Mouse (Mus musculus) thymus, adult 2 months (tissue): ENCODE results near the gene Gm49384. TPM values are rescaled to one million over a fixed set of nuclear protein-coding genes. Genes with fewer than 3 reads are reported as not detected.

Source experiments
- DNase-seq: peaks from one replicate; pipeline ENCODE4 v3.0.0; 2021
- H3K27ac ChIP-seq: fragments of 200-500 bp; 2 replicates; pipeline ENCODE4 v1.5.1; 2012; ENCODE audit warnings: low read length, control low read depth; ENCODE audit not compliant: control insufficient read depth, insufficient read depth
- H3K27me3 ChIP-seq: fragments of 200-500 bp; 2 replicates; pipeline ENCODE4 v1.6.1; 2012; ENCODE audit warnings: mild to moderate bottlenecking, low read length, moderate library complexity, mixed read lengths; ENCODE audit not compliant: control insufficient read depth, insufficient read depth
- H3K36me3 ChIP-seq: fragments of 200-500 bp; 2 replicates; pipeline ENCODE4 v1.6.1; 2012; ENCODE audit warnings: mild to moderate bottlenecking, low read length, moderate library complexity; ENCODE audit not compliant: control insufficient read depth, insufficient read depth
- H3K4me1 ChIP-seq: fragments of 200-500 bp; replicated peaks from 2 replicates; pipeline ENCODE4 v1.6.1; 2012; ENCODE audit warnings: low read length; ENCODE audit not compliant: control insufficient read depth, insufficient read depth
- H3K4me3 ChIP-seq: fragments of 200-500 bp; 2 replicates; pipeline ENCODE4 v1.5.1; 2012; ENCODE audit warnings: mild to moderate bottlenecking, low read length, control low read depth, moderate library complexity; ENCODE audit not compliant: control insufficient read depth, insufficient read depth
- CTCF ChIP-seq: fragments of 200-500 bp; IDR thresholded peaks from 2 replicates; pipeline ENCODE4 v1.5.1; 2012; ENCODE audit warnings: mild to moderate bottlenecking, control low read depth, low read length, moderate library complexity, borderline replicate concordance; ENCODE audit not compliant: control insufficient read depth, poor library complexity, insufficient read depth; ENCODE audit errors: extremely low read depth
- POLR2A ChIP-seq: fragments of 200-500 bp; IDR thresholded peaks from 2 replicates; pipeline ENCODE4 v1.6.1; 2012; ENCODE audit warnings: mild to moderate bottlenecking, low read length, control low read depth, moderate library complexity; ENCODE audit not compliant: control insufficient read depth, poor library complexity, insufficient read depth; ENCODE audit errors: extremely low read depth
- whole genome bisulfite sequencing: fragments of 180-500 bp; shearing (Covaris S2); methylation state at CpG from one replicate; pipeline ENCODE4 v1.1.7; 2018; 5-methylcytosine and 5-hydroxymethylcytosine counted together
- polyA plus RNA-seq: library from polyadenylated mRNA; depleted of rRNA; stranded (reverse); fragments of >200 nt; gene quantifications from 2 replicates; pipeline ENCODE4 v1.2.3, GENCODE M21; 2012; rRNA removed

Gm49384 gene
- polyA plus RNA-seq: 0.36 and 1.3 TPM in 2 replicates

DNA sequence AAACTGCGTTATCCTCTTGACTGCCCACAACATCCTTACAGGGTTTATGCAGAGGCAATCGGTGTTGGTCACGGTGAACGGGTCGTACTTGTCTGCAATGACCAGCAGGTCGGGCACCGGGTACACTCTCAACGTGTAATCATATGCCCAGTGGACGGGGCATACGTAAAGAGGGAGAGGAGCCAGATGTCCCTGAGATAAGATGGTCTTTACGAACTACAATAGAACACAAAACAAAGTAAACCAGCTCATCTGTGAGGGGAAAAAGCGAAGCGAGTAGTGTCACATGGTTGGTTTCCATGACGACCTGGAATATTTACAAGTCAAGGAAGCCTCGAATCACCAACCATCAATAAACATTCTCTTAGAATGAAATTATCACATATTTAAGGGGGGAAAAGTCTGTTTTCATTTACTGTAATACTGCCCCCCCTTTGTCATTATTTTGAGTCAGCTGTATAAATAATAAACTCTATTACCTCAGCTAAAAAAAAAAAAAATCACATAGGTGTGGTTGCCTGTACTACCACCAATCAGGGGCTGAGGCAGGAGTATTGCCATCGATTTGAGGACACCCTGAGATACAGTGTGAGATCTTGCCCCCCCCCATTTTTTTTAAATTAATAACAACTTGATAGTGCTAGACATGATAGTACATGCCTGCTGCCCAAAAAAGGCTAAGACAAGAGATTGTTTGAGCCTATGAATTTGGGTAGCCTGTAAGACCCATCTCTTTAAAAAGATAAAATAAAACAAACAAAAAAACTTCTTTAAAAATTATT lies at the start of gene Gm49384:
Gm49384 (minus strand) TSS at position 216 of the 782 bp plus-strand sequence.
- WGBS: 94% methylated on average over 16 of the region's 16 CpGs
- H3K4me3 ChIP-seq: no peak within 1 kb of the TSS
- no peaks in the 10 kb centered on the region for H3K36me3 ChIP-seq
- DNase-seq: no peak
- H3K27me3 ChIP-seq: no peaks in the 10 kb centered on the region
- H3K27ac ChIP-seq: no peak within 1 kb of the TSS
- TF ChIP-seq CTCF (no peak), POLR2A (no peak)
- no peaks in the 10 kb centered on the region for H3K4me1 ChIP-seq

DNA sequence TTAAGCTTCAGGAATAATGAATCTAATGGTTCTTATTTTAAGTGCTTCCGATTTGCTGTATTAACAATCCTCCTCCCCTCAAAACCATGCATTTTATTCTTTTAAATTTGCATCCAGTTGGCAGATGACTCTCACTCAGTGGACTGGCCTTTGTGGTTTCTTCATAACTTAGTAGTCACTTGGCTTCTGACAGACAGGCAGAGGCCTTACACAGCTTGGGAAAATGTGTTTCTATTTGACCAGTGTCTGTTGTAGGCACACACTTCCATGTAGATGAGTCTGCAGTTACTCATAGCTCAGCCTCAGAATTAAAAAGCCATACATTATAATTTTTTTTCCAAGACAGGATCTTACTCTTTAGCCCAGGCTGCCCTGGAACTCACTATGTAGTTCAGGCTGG lies 49.7 kb upstream of the Gm49384 start:
- no peak for TF ChIP-seq CTCF
- no peak for TF ChIP-seq POLR2A
- Histone ChIP-seq H3K4me3 (no peak overlapping the region), H3K4me1 (peaks cover 13% of the 10 kb centered on the region), H3K27me3 (no peaks in the 10 kb centered on the region), H3K27ac (no peak overlapping the region), H3K36me3 (no peaks in the 10 kb centered on the region)
- 98% methylated on average over 1 of the region's 1 CpGs for WGBS
- DNase-seq: no peak

DNA sequence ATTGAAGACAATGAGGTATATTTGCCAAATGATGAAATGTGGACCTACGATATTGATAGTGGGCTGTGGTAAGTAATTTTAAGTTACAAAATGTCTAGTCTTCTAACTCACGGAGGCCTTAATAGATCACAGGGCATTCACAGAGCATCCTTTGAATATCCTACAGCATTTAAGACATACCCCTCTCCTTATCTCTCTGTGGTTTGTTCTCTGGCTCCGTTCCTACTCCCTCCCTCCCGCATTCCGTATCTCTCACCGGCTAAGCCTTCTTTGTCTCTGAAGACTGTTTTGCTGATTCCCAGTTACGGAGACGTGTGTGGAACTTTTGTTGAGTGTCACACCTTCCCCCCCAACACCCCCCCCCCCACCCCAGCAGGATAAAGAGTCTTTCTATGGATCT lies 46.7 kb upstream of the Gm49384 start:
- Histone ChIP-seq H3K27ac (no peak overlapping the region), H3K36me3 (no peaks in the 10 kb centered on the region), H3K4me3 (no peak overlapping the region), H3K27me3 (no peaks in the 10 kb centered on the region), H3K4me1 (no peaks in the 10 kb centered on the region)
- no peak for TF ChIP-seq POLR2A
- TF ChIP-seq CTCF: no peak
- no peak for DNase-seq
- 95% methylated on average over 8 of the region's 8 CpGs for WGBS

DNA sequence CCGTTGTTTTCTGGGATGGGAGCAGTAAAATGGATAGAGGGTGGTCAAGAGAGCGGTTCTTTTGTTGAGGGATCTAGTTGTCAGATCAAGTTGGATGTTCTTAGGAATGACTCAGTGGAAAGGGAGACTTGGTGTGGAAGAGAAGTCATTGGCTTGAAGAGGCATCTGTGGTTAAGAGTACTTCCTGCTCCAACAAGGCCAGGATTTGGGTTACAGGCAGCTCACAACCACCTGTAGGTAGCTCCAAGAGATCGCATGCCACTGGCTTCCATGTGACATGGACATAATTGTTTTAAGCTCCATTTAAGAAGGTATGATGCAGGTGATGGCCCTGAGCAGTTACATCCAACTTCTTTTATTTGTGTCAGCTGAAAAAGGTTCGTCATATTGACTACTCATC lies 45.7 kb upstream of the Gm49384 start:
- Histone ChIP-seq H3K4me3 (no peak overlapping the region), H3K27ac (no peak overlapping the region), H3K27me3 (no peaks in the 10 kb centered on the region), H3K4me1 (no peaks in the 10 kb centered on the region), H3K36me3 (no peaks in the 10 kb centered on the region)
- TF ChIP-seq POLR2A (no peak), CTCF (no peak)
- no peak for DNase-seq
- 80% methylated on average over 4 of the region's 4 CpGs for WGBS

DNA sequence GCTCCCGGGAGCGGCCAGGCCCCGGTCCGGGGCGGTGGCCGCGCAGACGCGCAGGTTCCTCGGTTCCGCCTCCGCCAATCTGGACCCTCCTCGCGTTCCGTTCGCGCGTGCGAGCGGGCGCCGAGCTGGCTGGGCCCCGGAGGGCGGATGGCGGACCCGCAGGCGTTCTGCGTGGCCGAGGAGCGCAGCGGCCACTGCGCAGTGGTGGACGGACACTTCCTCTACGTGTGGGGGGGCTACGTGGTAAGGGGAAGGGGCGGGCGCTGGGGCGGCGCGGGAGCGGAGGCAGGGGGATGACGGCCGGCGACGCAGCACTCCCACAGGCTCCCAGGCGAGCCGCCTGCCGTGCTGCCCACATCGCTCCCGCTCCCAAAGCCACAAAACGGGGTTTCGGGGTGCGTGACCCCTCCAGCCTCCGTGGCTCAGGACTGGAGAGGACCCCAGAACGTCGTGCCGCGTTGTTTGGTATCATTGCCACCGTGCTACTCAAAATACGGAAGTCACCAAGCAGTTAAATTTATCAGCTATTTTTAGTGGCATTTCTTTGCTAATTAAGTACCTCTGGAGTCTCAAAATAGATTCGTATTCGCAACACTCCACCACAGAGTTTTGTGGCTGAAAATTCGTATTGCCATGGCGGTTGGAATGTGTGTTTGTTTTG lies 37.8 kb upstream of the Gm49384 start:
- H3K27ac ChIP-seq: no peak overlapping the region
- under 1% methylated on average over 64 of the region's 64 CpGs for WGBS

DNA sequence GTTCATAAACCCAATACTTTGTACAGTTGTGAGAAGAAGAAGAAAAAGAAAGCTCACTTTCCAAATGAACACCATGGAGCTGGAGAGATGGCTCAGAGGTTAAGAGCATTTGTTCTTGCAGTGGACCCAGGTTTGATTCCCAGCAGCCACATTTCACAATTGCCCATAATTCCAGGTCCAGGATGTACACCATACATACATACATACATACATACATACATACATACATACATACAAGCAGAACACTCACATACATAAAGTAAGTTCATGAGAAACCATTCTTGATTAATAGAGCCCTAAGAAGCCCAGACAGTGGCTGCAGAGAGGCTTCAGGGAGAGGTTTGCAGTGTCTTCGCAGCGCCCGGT lies 37.3 kb upstream of the Gm49384 start:
- no peak for DNase-seq
- H3K4me1 ChIP-seq: no peaks in the 10 kb centered on the region
- no peaks in the 10 kb centered on the region for H3K36me3 ChIP-seq
- H3K4me3 ChIP-seq: peak overlapping the region; percentile 74
- TF ChIP-seq POLR2A: no peak
- no peak for TF ChIP-seq CTCF
- H3K27me3 ChIP-seq: no peaks in the 10 kb centered on the region
- 2% methylated on average over 3 of the region's 3 CpGs for WGBS
- H3K27ac ChIP-seq: no peak overlapping the region

More for the DNA sequence above, 37.8 kb upstream of the Gm49384 start:
- no peaks in the 10 kb centered on the region for H3K36me3 ChIP-seq
- TF ChIP-seq POLR2A (no peak; the same call in 1 of the 2 replicates), CTCF (no peak)
- peak overlapping the region; percentile 74 for H3K4me3 ChIP-seq
- H3K4me1 ChIP-seq: no peaks in the 10 kb centered on the region
- H3K27me3 ChIP-seq: no peaks in the 10 kb centered on the region
- DNase-seq: peak; percentile 49
